8 mouse cellular contexts compared by ENCODE assay signal in genomic region chr13:32803701-32804345, GRCm38 (mm10). TPM values are rescaled to one million over a fixed set of nuclear protein-coding genes. Genes with fewer than 3 reads are reported as not detected.
DNase-seq lines count a peak whose midpoint lies in the region; ATAC-seq and TF ChIP-seq lines count a peak whose summit lies in the region.
"Had no signal": no experiment of that assay in that cellular context is flagged by ENCODE, and none has a peak within 500 bp of the region (broad histone marks: within the 10 kb centered on the region; RNA-seq: fewer than 3 reads in every experiment).

No protein-coding gene starts in this region.

- DNase-seq in 3T3-L1 (ENCODE audit: low read depth, low spot score): peak; percentile 55
- DNase-seq in 416B (ENCODE audit: low read depth): peak; percentile 50
- no peak for DNase-seq in forebrain, postnatal 0 days
- no peak for DNase-seq in liver, embryonic 13.5 days
- no peak for DNase-seq in frontal cortex, postnatal 36 days (ENCODE audit: low spot score in 2 of 2)
- no peak for DNase-seq in left cerebral cortex, postnatal 36 days (ENCODE audit: low spot score in 2 of 2)
- DNase-seq in thymus, postnatal 14 days: no peak
- DNase-seq: kidney, adult 8-10 months had no signal

- peaks cover 21% of the 10 kb centered on the region for H3K4me1 ChIP-seq in forebrain, postnatal 0 days (ENCODE audit: insufficient read depth)
- peaks cover 30% of the 10 kb centered on the region for H3K4me1 ChIP-seq in liver, embryonic 13.5 days (replicated peaks)

- peaks cover 23% of the 10 kb centered on the region for H3K36me3 ChIP-seq in forebrain, postnatal 0 days (ENCODE audit: insufficient read depth)
- H3K36me3 ChIP-seq in liver, embryonic 13.5 days: peaks cover 28% of the 10 kb centered on the region

- 65% methylated on average over 4 of the region's 4 CpGs for WGBS in forebrain, postnatal 0 days
- 87% methylated on average over 4 of the region's 4 CpGs for WGBS in liver, embryonic 13.5 days (ENCODE audit: insufficient replicate concordance)

- intact Hi-C loops in left cerebral cortex, postnatal 36 days (cut with DNase I): loop anchor here (10.0 kb wide), 1 partner anchor 1009 kb away; no protein-coding TSS in a partner anchor

- H3K9me3 ChIP-seq in forebrain, postnatal 0 days (ENCODE audit: low read length): no peaks in the 10 kb centered on the region
- no peaks in the 10 kb centered on the region for H3K9me3 ChIP-seq in liver, embryonic 13.5 days (replicated peaks)

- peak overlapping the region; percentile 92 for H3K9ac ChIP-seq in forebrain, postnatal 0 days
- no peak overlapping the region for H3K9ac ChIP-seq in liver, embryonic 13.5 days

- ATAC-seq in forebrain, postnatal 0 days: no peak
- no peak for ATAC-seq in liver, embryonic 13.5 days (ENCODE audit: low read depth)

- H3K4me2 ChIP-seq in forebrain, postnatal 0 days (ENCODE audit: low read depth): peak overlapping the region; percentile 81
- peak overlapping the region; percentile 99 for H3K4me2 ChIP-seq in liver, embryonic 13.5 days

- TF ChIP-seq CTCF in forebrain, postnatal 0 days (IDR thresholded peaks at IDR 0.05; ENCODE audit: low read depth): no peak

- no peak overlapping the region for H3K27ac ChIP-seq in forebrain, postnatal 0 days (ENCODE audit: low read depth, low read length)
- no peak overlapping the region for H3K27ac ChIP-seq in liver, embryonic 13.5 days

- peak overlapping the region; percentile 89 for H3K4me3 ChIP-seq in forebrain, postnatal 0 days (ENCODE audit: low read depth, low read length)
- peak overlapping the region; percentile 90 for H3K4me3 ChIP-seq in liver, embryonic 13.5 days (replicated peaks)

- no peaks in the 10 kb centered on the region for H3K27me3 ChIP-seq in forebrain, postnatal 0 days (ENCODE audit: insufficient read depth, low read length)
- no peaks in the 10 kb centered on the region for H3K27me3 ChIP-seq in liver, embryonic 13.5 days

RNA-seq across cellular contexts. Expression of gene D930007J09Rik, which starts 1.2 kb away (rescaled TPM):
- not detected in 2 replicates for total RNA-seq in forebrain, postnatal 0 days (2014; rRNA removed)
- not detected in 2 replicates for polyA plus RNA-seq in forebrain, postnatal 0 days (2015; fragmentation: Nextera tagmentation; extraction: Ambion mirVana)
- polyA plus RNA-seq in liver, embryonic 13.5 days (2015; fragmentation: Nextera tagmentation; extraction: Ambion mirVana): not detected in 2 replicates
- total RNA-seq in left cerebral cortex, postnatal 36 days (2021): under 1 TPM in 1 of 2 experiments, not detected in 1; 0.99 TPM

RNA-seq across cellular contexts. Expression of gene Wrnip1, which starts 2.0 kb away (rescaled TPM):
- total RNA-seq in forebrain, postnatal 0 days (2014; rRNA removed): 81.6 and 85.1 TPM in 2 replicates
- polyA plus RNA-seq in forebrain, postnatal 0 days (2015; fragmentation: Nextera tagmentation; extraction: Ambion mirVana): 34.6 and 38.0 TPM in 2 replicates
- 11.1 and 14.0 TPM in 2 replicates for polyA plus RNA-seq in liver, embryonic 13.5 days (2015; fragmentation: Nextera tagmentation; extraction: Ambion mirVana)
- 10 to 100 TPM; 58.2 to 64.2 TPM for total RNA-seq in left cerebral cortex, postnatal 36 days (2021)

RNA-seq across cellular contexts. Expression of gene Mylk4, which starts 20.1 kb away (rescaled TPM):
- 0.05 and 0.08 TPM in 2 replicates for total RNA-seq in forebrain, postnatal 0 days (2014; rRNA removed)
- polyA plus RNA-seq in forebrain, postnatal 0 days (2015; fragmentation: Nextera tagmentation; extraction: Ambion mirVana): 0.05 and 0.21 TPM in 2 replicates
- 0.02 and 0.06 TPM in 2 replicates for polyA plus RNA-seq in liver, embryonic 13.5 days (2015; fragmentation: Nextera tagmentation; extraction: Ambion mirVana)
- under 1 TPM; 0.15 to 0.18 TPM for total RNA-seq in left cerebral cortex, postnatal 36 days (2021)

RNA-seq across cellular contexts. Expression of gene Serpinb1a, which starts 47.2 kb away (rescaled TPM):
- total RNA-seq in forebrain, postnatal 0 days (2014; rRNA removed): 0.48 and 1.2 TPM in 2 replicates
- 3.5 and 4.2 TPM in 2 replicates for polyA plus RNA-seq in forebrain, postnatal 0 days (2015; fragmentation: Nextera tagmentation; extraction: Ambion mirVana)
- 16.1 and 16.5 TPM in 2 replicates for polyA plus RNA-seq in liver, embryonic 13.5 days (2015; fragmentation: Nextera tagmentation; extraction: Ambion mirVana)
- 1 to 10 TPM; 2.2 to 4.4 TPM for total RNA-seq in left cerebral cortex, postnatal 36 days (2021)

Comparison
In these comparisons a context has a peak if more than half of its experiments do, and no peak if none do; other contexts are left out.
1. DNase-seq: peak in 3T3-L1 (single experiment) and 416B (single experiment); none in forebrain, postnatal 0 days (single experiment), liver, embryonic 13.5 days (single experiment), frontal cortex, postnatal 36 days (0 of 2), left cerebral cortex, postnatal 36 days (0 of 2) and thymus, postnatal 14 days (single experiment).